Mouse (Mus musculus) neutrophil, adult 5-6 weeks (primary cell): Measurements from ENCODE around the gene Cald1. TPM values are rescaled to one million over a fixed set of nuclear protein-coding genes. Genes with fewer than 3 reads are reported as not detected.

Experiments
- ATAC-seq: fragments of 151-379, 151-347 bp; 2 replicates; pipeline ENCODE4 v1.8.0; 2017; ENCODE audit warnings: mild to moderate bottlenecking, moderate TSS enrichment; ENCODE audit not compliant: insufficient number of reproducible peaks, poor library complexity, low FRiP score, severe bottlenecking; ENCODE audit errors: extremely low read depth
- total RNA-seq: library from RNA; stranded (forward); fragments of 200-1000 nt; gene quantifications from 2 replicates; pipeline ENCODE4 v1.2.3, GENCODE M21; 2017

Cald1 gene
- total RNA-seq, 1 experiment from 2014 or later, result 6.8 TPM

- ATAC-seq, result no peak
These were observed 184.2 kb downstream of the Cald1 start for GRCm38 (mm10) chr6:34782493-34782892.

DNA sequence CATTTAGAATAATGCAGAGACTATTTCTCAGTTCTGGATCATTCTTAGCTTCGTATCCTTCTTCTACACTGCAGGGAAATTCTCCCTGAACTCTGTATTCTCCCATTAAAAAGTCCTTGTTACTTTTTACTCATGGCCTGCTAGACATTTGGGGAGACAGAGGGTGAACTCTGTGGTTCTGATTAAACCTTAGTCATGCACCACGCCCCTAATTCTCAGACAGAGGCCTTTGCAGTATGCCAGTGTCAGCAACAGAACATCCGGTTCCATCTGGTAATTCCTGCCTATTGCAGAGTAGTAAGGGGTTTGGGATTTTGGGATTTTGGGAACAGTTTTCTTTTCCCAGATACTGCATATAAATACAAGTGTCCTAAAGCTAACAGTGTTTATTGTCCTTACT, 198.6 kb downstream of the Cald1 start:
- no peak for ATAC-seq

GRCm38 (mm10) chr6:34797887-34798286, 199.6 kb downstream of the Cald1 start:
- ATAC-seq, result no peak

DNA sequence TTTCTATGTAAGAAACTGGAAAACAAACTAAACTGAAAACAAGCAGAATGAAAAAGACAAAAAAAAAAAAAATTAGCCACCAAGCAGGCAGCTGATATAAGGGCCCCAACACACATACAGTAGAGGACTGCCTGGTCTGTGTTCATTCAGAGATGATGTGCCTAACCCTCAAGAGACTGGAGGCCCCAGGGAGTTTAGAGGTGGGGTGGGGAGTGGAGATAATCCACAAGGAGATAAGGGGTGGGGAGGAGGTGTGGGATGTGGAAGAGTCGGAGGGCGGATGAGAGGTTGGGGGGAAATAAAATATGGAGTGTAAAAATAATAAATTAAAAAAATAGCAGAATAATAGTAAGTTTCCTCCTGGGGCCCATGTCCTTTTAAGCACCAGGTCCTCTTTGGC, 207.3 kb downstream of the Cald1 start:
- no peak for ATAC-seq

DNA sequence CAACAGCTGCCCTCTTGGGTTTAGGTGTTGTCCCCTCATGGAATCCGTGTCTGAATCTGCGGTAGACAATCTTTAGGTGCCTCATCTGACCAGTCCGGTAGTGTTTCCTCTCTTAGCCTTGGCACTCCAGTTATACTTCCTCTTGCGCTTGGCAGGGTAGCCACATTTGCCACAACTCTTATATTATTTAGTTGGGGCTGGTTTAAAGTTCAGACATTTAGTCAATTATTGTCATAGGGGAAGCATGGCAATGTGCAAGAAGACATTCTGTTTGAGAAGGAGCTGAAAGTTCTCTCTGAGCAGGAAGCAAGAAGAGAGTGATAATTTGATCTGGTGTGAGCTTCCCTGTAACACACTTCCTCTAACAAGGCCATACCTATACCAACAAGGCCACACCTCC, 212.4 kb downstream of the Cald1 start:
- no peak for ATAC-seq

DNA sequence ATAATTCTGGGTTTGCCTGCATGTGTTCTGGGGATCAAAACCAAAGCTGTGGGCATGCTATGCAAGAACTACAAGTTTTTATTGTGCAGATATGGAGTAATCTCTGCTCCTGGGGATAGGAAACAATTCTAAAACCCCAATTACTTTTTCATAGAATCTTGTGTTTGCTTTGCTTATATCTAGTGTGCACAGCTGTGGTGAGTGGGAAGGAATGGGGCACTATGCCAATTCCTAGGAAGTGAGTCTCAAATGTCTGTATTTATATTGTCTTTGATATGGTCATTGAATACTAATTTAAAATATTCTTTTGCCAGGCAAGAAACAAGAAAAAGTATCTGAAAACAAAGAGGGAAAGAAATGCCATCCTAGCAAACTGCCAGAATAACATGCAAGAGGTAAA, 226.1 kb downstream of the Cald1 start:
- ATAC-seq, result no peak

Other genes with a start within 250 kb of the Cald1 start
- gene Akr1b8, start 244.4 kb upstream of the Cald1 start, total RNA-seq, result not detected in 2 replicates
- 34.4 and 36.1 TPM in 2 replicates for gene Akr1b10, start 214.3 kb upstream of the Cald1 start, total RNA-seq
- gene Akr1b7, start 186.2 kb upstream of the Cald1 start, total RNA-seq, result not detected in 2 replicates
- gene Bpgm, start 122.3 kb upstream of the Cald1 start, total RNA-seq, result 165 and 169 TPM in 2 replicates
- 6.1 and 6.9 TPM in 2 replicates for gene Agbl3, start 181.9 kb downstream of the Cald1 start, total RNA-seq